Mouse (Mus musculus) liver, embryonic 14.5 days (tissue): ENCODE data around the gene Ccdc187. TPM values are rescaled to one million over a fixed set of nuclear protein-coding genes. Genes with fewer than 3 reads are reported as not detected.

ENCODE experiments used
- ATAC-seq: fragments of 200-750 bp; cut with Nextera tagmentation; 2 replicates; pipeline ENCODE4 v1.8.0; 2017; ENCODE audit warnings: moderate number of reproducible peaks, mild to moderate bottlenecking, moderate library complexity; ENCODE audit not compliant: insufficient read depth
- DNase-seq, 3 experiments: peaks; one replicate each; pipeline ENCODE4 v3.0.0-alpha.2; 2012 to 2013; ENCODE audit warnings: low read depth in 3 of 3, low spot score in 3 of 3
- H3K27ac ChIP-seq: fragments of 300-500 bp; sonication (generic); 2 replicates; pipeline ENCODE4 v1.5.1; 2014; ENCODE audit warnings: moderate library complexity, mild to moderate bottlenecking, control low read depth, inconsistent platforms
- H3K27me3 ChIP-seq: fragments of 300-500 bp; sonication (generic); 2 replicates; pipeline ENCODE4 v1.6.1; 2014; ENCODE audit warnings: mild to moderate bottlenecking, low read length, moderate library complexity; ENCODE audit not compliant: control insufficient read depth, insufficient read depth
- H3K36me3 ChIP-seq: fragments of 300-500 bp; sonication (generic); replicated peaks from 2 replicates; pipeline ENCODE4 v1.6.1; 2014; ENCODE audit warnings: low read depth; ENCODE audit not compliant: control insufficient read depth, insufficient read depth
- H3K4me1 ChIP-seq, 2 experiments: fragments of 200-500 bp in 1 of 2; fragments of 300-500 bp in 1 of 2; sonication (generic) in 1 of 2; replicated peaks; 2 replicates each; pipeline ENCODE4 v1.6.1; 2012 to 2014; ENCODE audit warnings: antibody characterized with exemption in 1 of 2, inconsistent platforms in 1 of 2, low read length in 1 of 2; ENCODE audit not compliant: control insufficient read depth in 2 of 2, insufficient read depth in 2 of 2
- H3K4me2 ChIP-seq: fragments of 300-500 bp; sonication (generic); 2 replicates; pipeline ENCODE4 v1.6.1; 2014; ENCODE audit warnings: low read depth, mild to moderate bottlenecking, control low read depth, moderate library complexity
- H3K4me3 ChIP-seq, 2 experiments: fragments of 200-500 bp in 1 of 2; fragments of 300-500 bp in 1 of 2; sonication (generic) in 1 of 2; 2 replicates each; pipeline ENCODE4 v1.5.1; 2012 to 2014; ENCODE audit warnings: low read depth in 2 of 2, low read length in 2 of 2, mild to moderate bottlenecking in 2 of 2, control low read depth in 1 of 2, inconsistent platforms in 1 of 2, moderate library complexity in 1 of 2; ENCODE audit not compliant: insufficient read depth in 1 of 2
- H3K9ac ChIP-seq: fragments of 300-500 bp; sonication (generic); replicated peaks from 2 replicates; pipeline ENCODE4 v1.6.1; 2014; ENCODE audit warnings: mild to moderate bottlenecking, control low read depth, moderate library complexity
- H3K9me3 ChIP-seq: fragments of 300-500 bp; sonication (generic); 2 replicates; pipeline ENCODE4 v1.6.1; 2016; ENCODE audit warnings: low read length, mixed read lengths; ENCODE audit not compliant: control insufficient read depth
- CTCF ChIP-seq: IDR thresholded peaks from 2 replicates; pipeline ENCODE4 v1.5.1; 2016; ENCODE audit warnings: antibody characterized with exemption, low read depth, control low read depth
- EP300 ChIP-seq: IDR thresholded peaks from 2 replicates; pipeline ENCODE4 v1.6.1; 2016; ENCODE audit warnings: antibody characterized with exemption, low read depth
- WGBS: fragments of 180-500 bp; shearing (Covaris S2); extraction: QIAGEN DNeasy Blood & Tissue Kit; methylation state at CpG from one replicate; pipeline ENCODE4 v1.1.7; 2014; ENCODE audit not compliant: insufficient replicate concordance; 5-methylcytosine and 5-hydroxymethylcytosine counted together
- polyA plus RNA-seq, 2 experiments: library from polyadenylated mRNA; depleted of rRNA in 1 of 2; stranded (reverse) in 1 of 2; unstranded in 1 of 2; fragments of >200 nt; fragmentation: Nextera tagmentation in 1 of 2; extraction: Ambion mirVana in 1 of 2; gene quantifications; 2 replicates each; pipeline versions ENCODE4 v1.2.1 to v1.2.3; 2012 to 2014

Ccdc187 gene
- polyA plus RNA-seq, 2 experiments, result 0.06 TPM; not detected in 1

DNA sequence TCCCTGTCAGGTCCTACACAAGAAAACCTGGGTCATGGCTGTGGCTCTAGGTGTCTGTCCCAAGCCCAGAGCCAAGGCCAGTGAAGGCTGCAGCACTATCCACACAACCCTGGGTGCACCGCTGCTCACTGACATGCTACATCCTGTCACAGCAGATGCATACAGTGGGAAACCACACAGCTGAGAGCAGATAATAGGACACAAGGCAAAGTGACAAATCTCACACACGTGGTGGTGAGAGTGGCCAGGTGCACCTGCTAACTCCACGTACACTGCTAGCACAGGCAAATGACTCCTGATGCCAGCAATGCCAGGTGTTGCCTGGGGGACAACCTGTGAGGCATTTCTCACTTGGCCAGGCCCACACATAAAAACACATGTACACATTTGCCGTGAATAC lies 69.1 kb downstream of the Ccdc187 start:
- H3K4me1 ChIP-seq, result no peaks in the 10 kb centered on the region; a peak in 1 of 4 replicates
- DNase-seq (no peak), ATAC-seq (no peak)
- H3K9ac ChIP-seq, result no peak overlapping the region
- no peaks in the 10 kb centered on the region for H3K27me3 ChIP-seq
- WGBS, result 70% methylated on average over 4 of the region's 4 CpGs
- H3K4me3 ChIP-seq, result no peak overlapping the region
- no peaks in the 10 kb centered on the region for H3K9me3 ChIP-seq
- no peaks in the 10 kb centered on the region for H3K36me3 ChIP-seq
- no peak overlapping the region for H3K4me2 ChIP-seq
- no peak for TF ChIP-seq EP300
- no peak for TF ChIP-seq CTCF
- H3K27ac ChIP-seq, result no peak overlapping the region

DNA sequence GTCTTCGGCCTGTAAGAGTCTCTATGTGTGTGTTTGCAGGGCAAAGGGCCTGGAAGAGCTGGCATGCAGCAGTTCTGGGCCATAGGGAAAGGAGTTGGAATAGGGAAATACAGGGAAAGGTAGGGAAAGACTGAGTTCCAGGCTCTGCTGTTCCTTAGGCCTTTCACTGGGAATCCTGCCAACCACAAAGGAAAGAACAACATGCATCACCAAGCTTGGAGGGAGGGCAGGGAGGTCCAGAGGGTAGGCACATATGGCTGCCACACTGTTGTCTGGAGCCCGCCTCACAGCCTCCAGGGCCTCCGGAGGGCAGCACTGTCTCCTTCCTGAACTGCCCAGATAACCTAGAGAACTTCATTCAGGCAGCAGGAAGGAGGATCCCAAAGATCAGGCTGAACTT lies 70.4 kb downstream of the Ccdc187 start:
- no peaks in the 10 kb centered on the region for H3K36me3 ChIP-seq
- H3K4me1 ChIP-seq, result no peaks in the 10 kb centered on the region; a peak in 1 of 4 replicates
- WGBS, result 65% methylated on average over 3 of the region's 3 CpGs
- H3K9ac ChIP-seq, result no peak overlapping the region
- DNase-seq (no peak), ATAC-seq (no peak)
- no peaks in the 10 kb centered on the region for H3K9me3 ChIP-seq
- no peak overlapping the region for H3K4me3 ChIP-seq
- H3K4me2 ChIP-seq, result no peak overlapping the region
- TF ChIP-seq CTCF, result no peak
- no peak for TF ChIP-seq EP300
- no peaks in the 10 kb centered on the region for H3K27me3 ChIP-seq
- no peak overlapping the region for H3K27ac ChIP-seq

DNA sequence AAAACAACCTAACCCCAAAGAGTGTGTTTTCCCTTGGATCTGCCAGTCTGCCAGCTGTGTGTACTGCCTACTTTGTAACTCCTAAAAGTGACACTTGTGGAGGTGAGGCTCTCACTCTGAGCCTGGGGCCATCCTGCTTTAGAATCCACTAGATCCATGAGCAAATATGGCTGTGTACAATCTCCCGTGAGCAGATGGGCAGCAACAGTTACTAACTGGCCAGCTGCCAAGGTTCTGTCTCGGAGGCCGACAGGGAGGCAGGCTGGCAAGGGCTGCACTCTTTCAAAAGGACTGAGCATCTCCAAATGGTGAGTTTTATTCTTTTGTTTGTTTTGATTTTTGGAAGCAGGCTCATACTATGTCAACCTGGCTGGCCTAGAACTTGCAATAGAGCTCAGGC lies 79.8 kb downstream of the Ccdc187 start:
- Histone ChIP-seq H3K4me3 (no peak overlapping the region), H3K9me3 (no peaks in the 10 kb centered on the region), H3K36me3 (no peaks in the 10 kb centered on the region; the same call in 1 of the 2 replicates), H3K9ac (no peak overlapping the region), H3K4me2 (no peak overlapping the region), H3K27me3 (no peaks in the 10 kb centered on the region), H3K27ac (no peak overlapping the region), H3K4me1 (no peaks in the 10 kb centered on the region)
- TF ChIP-seq EP300, result no peak
- no peak for TF ChIP-seq CTCF
- no peak for ATAC-seq
- WGBS, result 66% methylated on average over 3 of the region's 3 CpGs
- no peak for DNase-seq

DNA sequence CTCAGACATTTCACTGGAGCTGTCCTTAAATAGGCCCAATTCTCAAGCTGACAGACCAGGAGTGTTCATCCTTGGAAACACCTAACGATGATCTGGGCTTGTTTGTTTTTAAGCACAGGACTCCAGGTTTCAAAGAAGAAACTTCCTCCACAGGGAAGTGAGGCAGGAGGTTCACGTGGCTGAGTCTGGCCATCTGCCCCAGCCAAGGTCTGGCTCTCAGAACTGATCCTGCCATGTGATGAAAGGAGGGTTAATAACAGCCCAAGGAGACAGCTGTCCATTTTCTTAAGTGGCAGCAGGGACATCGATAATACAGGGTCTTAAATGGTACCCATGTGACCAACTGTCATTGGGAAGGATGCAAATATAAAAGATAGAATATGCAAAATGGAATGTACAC lies 84.8 kb downstream of the Ccdc187 start:
- peaks cover 34% of the 10 kb centered on the region for H3K27me3 ChIP-seq
- no peaks in the 10 kb centered on the region for H3K4me1 ChIP-seq
- H3K27ac ChIP-seq, result no peak overlapping the region
- ATAC-seq (no peak), DNase-seq (no peak)
- H3K9me3 ChIP-seq, result no peaks in the 10 kb centered on the region
- H3K4me2 ChIP-seq, result no peak overlapping the region
- WGBS, result 71% methylated on average over 3 of the region's 3 CpGs
- H3K9ac ChIP-seq, result no peak overlapping the region
- no peak overlapping the region for H3K4me3 ChIP-seq
- TF ChIP-seq EP300 (no peak), CTCF (no peak)
- no peaks in the 10 kb centered on the region for H3K36me3 ChIP-seq

DNA sequence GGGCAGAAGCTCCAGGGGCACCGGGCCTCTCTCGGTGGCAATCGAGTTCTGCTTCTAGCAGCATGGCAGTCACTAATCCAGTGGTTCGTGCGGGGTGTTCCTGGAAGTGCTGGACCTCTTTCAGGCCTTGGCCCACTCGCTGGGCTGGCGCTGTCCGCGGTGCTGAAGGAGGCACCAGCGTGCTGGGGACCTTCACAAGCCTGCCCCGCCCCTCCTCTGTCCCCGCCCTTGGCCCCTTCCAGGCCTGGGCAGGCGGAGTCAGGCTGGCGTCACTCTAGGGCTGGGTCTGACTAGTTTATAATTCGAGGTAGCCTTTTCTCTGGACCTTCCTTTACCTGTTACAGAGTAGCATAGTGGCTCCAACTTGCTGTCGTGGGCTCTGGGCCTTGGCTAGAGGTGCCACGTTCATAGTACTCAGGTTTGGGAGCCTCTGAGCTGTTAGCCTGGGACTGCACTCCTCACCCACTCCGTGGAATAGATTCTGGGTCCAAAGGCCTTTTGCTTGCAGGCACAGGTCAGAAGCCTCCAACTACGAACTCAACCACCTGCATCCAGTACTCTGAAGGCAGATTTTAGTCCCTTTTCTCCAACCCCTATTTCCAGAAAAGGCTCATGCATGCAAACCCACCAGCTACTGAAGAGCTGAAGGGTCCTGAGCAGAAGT lies 86.1 kb downstream of the Ccdc187 start, which contains the start of gene Lhx3:
Gene Lhx3 (minus strand): TSS at position 164 of the 664 bp plus-strand sequence.
- peaks cover 47% of the 10 kb centered on the region for H3K27me3 ChIP-seq
- whole genome bisulfite sequencing, result 5% methylated on average over 19 of the region's 19 CpGs

More for the DNA sequence above, 86.1 kb downstream of the Ccdc187 start, which contains the start of gene Lhx3:
- no peaks in the 10 kb centered on the region for H3K36me3 ChIP-seq
- H3K9ac ChIP-seq, result no peak within 1 kb of the TSS
- DNase-seq, result peak; percentile 61 to 64 (median 63)
- peak; percentile 72 for ATAC-seq
- no peak within 1 kb of the TSS for H3K27ac ChIP-seq
- no peak for TF ChIP-seq EP300
- TF ChIP-seq CTCF, result no peak
- H3K4me1 ChIP-seq, result no peaks in the 10 kb centered on the region
- H3K4me3 ChIP-seq, result no peak within 1 kb of the TSS
- peak within 1 kb of the TSS; percentile 31 for H3K4me2 ChIP-seq
- no peaks in the 10 kb centered on the region for H3K9me3 ChIP-seq
